In genomic region chr12:64967470-64967869, GRCm38 (mm10) we compare ENCODE assay signal across 8 mouse cellular contexts. TPM values are rescaled to one million over a fixed set of nuclear protein-coding genes. Genes with fewer than 3 reads are reported as not detected.
DNase-seq lines count a peak whose midpoint lies in the region; ATAC-seq and TF ChIP-seq lines count a peak whose summit lies in the region.

No protein-coding gene starts in this region.

- intact Hi-C loops in left cerebral cortex, adult 2 months (cut with DNase I), result no loop called here

- no peak for TF ChIP-seq POLR2A in bone marrow macrophage, adult 2 months (IDR thresholded peaks at IDR 0.05; ENCODE audit: borderline replicate concordance, low read depth, low read length)

- no peaks in the 10 kb centered on the region for H3K27me3 ChIP-seq in kidney, embryonic 14.5 days (ENCODE audit: control insufficient read depth, insufficient read depth, low read length)

- no peak for ATAC-seq in kidney, embryonic 14.5 days (ENCODE audit: low FRiP score, low TSS enrichment)
- ATAC-seq in inflammation-experienced regulatory T-cells, adult 6 months, result no peak

- no peak for TF ChIP-seq CTCF in left cerebral cortex, adult 2 months (IDR thresholded peaks at IDR 0.05)
- no peak for TF ChIP-seq CTCF in bone marrow macrophage, adult 2 months (IDR thresholded peaks at IDR 0.05; ENCODE audit: low read depth, low read length)

- peak overlapping the region; percentile 72 for H3K4me2 ChIP-seq in kidney, embryonic 14.5 days (replicated peaks; ENCODE audit: low read depth, low read length)

- WGBS in kidney, embryonic 14.5 days, result under 1% methylated on average over 9 of the region's 9 CpGs

- H3K9me3 ChIP-seq in kidney, embryonic 14.5 days (ENCODE audit: control insufficient read depth, low read length), result no peaks in the 10 kb centered on the region

- peak overlapping the region; percentile 90 for H3K9ac ChIP-seq in kidney, embryonic 14.5 days (ENCODE audit: low read depth, low read length)

- no peak for DNase-seq in left cerebral cortex, adult 2 months (ENCODE audit: extremely low spot score in 1 of 2, low spot score in 2 of 2)
- no peak for DNase-seq in left cerebral cortex, adult 8-10 months (ENCODE audit: low spot score in 2 of 2)
- peak; percentile 26 for DNase-seq in heart, adult 8-10 months (ENCODE audit: low spot score)
- peak; percentile 10 for DNase-seq in lung, postnatal 10 days
- peak; percentile 15 for DNase-seq in thymus, postnatal 4 days

- H3K36me3 ChIP-seq in kidney, embryonic 14.5 days (ENCODE audit: control insufficient read depth, insufficient read depth, low read length), result peaks cover 5% of the 10 kb centered on the region; the same call in 1 of the 2 replicates

- peaks cover 12% of the 10 kb centered on the region for H3K4me1 ChIP-seq in bone marrow macrophage, adult 2 months (ENCODE audit: control insufficient read depth, insufficient read depth, low read length)
- peaks cover 24% of the 10 kb centered on the region for H3K4me1 ChIP-seq in kidney, embryonic 14.5 days (ENCODE audit: control insufficient read depth, insufficient read depth, low read length)

- no peak overlapping the region for H3K27ac ChIP-seq in left cerebral cortex, adult 2 months
- no peak overlapping the region for H3K27ac ChIP-seq in bone marrow macrophage, adult 2 months (ENCODE audit: insufficient read depth, low read depth, low read length)
- no peak overlapping the region for H3K27ac ChIP-seq in kidney, embryonic 14.5 days (ENCODE audit: low read depth, low read length)

- H3K4me3 ChIP-seq in left cerebral cortex, adult 2 months, result peak overlapping the region; percentile 77
- peak overlapping the region; percentile 99 for H3K4me3 ChIP-seq in bone marrow macrophage, adult 2 months (ENCODE audit: insufficient read depth, low read length)
- peak overlapping the region; percentile 73 for H3K4me3 ChIP-seq in kidney, embryonic 14.5 days (ENCODE audit: low read length)

RNA-seq across cellular contexts. Expression of gene Togaram1, which starts 1.9 kb away (rescaled TPM):
- total RNA-seq in left cerebral cortex, adult 2 months (2021), result 10 to 100 TPM; 56.0 to 57.0 TPM
- total RNA-seq in left cerebral cortex, adult 8-10 months (2022), result 10 to 100 TPM; 47.7 to 60.5 (median 52.6) TPM
- 15.2 and 20.5 TPM in 2 replicates for polyA plus RNA-seq in bone marrow macrophage, adult 2 months (2012; ENCODE audit: insufficient read depth, insufficient read length, missing spikeins)
- total RNA-seq in heart, adult 8-10 months (2022), result 10 to 100 TPM in 1 of 4 experiments, 1 to 10 TPM in 3; 9.3 to 13.6 (median 9.7) TPM
- 27.5 and 42.5 TPM in 2 replicates for polyA plus RNA-seq in kidney, embryonic 14.5 days (2014; fragmentation: Nextera tagmentation; extraction: Ambion mirVana)
- 10 to 100 TPM; 14.4 to 25.4 (median 21.7) TPM for polyA plus RNA-seq in inflammation-experienced regulatory T-cells, adult 6 months (2017; shearing (Covaris generic))

RNA-seq across cellular contexts. Expression of gene Klhl28, which starts 2.1 kb away (rescaled TPM):
- total RNA-seq in left cerebral cortex, adult 2 months (2021), result 10 to 100 TPM; 22.9 to 24.2 TPM
- total RNA-seq in left cerebral cortex, adult 8-10 months (2022), result 10 to 100 TPM; 20.7 to 23.8 (median 22.0) TPM
- 15.8 and 17.3 TPM in 2 replicates for polyA plus RNA-seq in bone marrow macrophage, adult 2 months (2012; ENCODE audit: insufficient read depth, insufficient read length, missing spikeins)
- 10 to 100 TPM in 3 of 4 experiments, 1 to 10 TPM in 1; 8.8 to 14.1 (median 11.0) TPM for total RNA-seq in heart, adult 8-10 months (2022)
- 9.8 and 14.3 TPM in 2 replicates for polyA plus RNA-seq in kidney, embryonic 14.5 days (2014; fragmentation: Nextera tagmentation; extraction: Ambion mirVana)
- 10 to 100 TPM; 30.2 to 37.9 (median 31.1) TPM for polyA plus RNA-seq in inflammation-experienced regulatory T-cells, adult 6 months (2017; shearing (Covaris generic))

RNA-seq across cellular contexts. Expression of gene Gm527, which starts 49.8 kb away (rescaled TPM):
- 10 to 100 TPM; 15.1 to 15.7 TPM for total RNA-seq in left cerebral cortex, adult 2 months (2021)
- 10 to 100 TPM; 10.7 to 17.1 (median 15.1) TPM for total RNA-seq in left cerebral cortex, adult 8-10 months (2022)
- 1.4 and 1.6 TPM in 2 replicates for polyA plus RNA-seq in bone marrow macrophage, adult 2 months (2012; ENCODE audit: insufficient read depth, insufficient read length, missing spikeins)
- 1 to 10 TPM; 1.8 to 3.3 (median 2.9) TPM for total RNA-seq in heart, adult 8-10 months (2022)
- 2.9 and 4.8 TPM in 2 replicates for polyA plus RNA-seq in kidney, embryonic 14.5 days (2014; fragmentation: Nextera tagmentation; extraction: Ambion mirVana)
- 1 to 10 TPM in 2 of 3 experiments, not detected in 1; 1.3 to 2.8 TPM for polyA plus RNA-seq in inflammation-experienced regulatory T-cells, adult 6 months (2017; shearing (Covaris generic))

Comparison
In these comparisons a context has a peak if more than half of its experiments do, and no peak if none do; other contexts are left out.
1. DNase-seq: peak in heart, adult 8-10 months (single experiment), lung, postnatal 10 days (single experiment) and thymus, postnatal 4 days (single experiment); none in left cerebral cortex, adult 2 months (0 of 2) and left cerebral cortex, adult 8-10 months (0 of 2).
2. Peak in every context shown above with its lines, with median percentiles within 50 percentile points of each other: H3K4me3 ChIP-seq.